Mouse (Mus musculus) urinary bladder, adult 2 months (tissue): ENCODE data around the gene Mcm10. TPM values are rescaled to one million over a fixed set of nuclear protein-coding genes. Genes with fewer than 3 reads are reported as not detected.
A peak's percentile ranks its signal among the peaks of the same experiment; 100 is the strongest.

Experiments used
- DNase-seq: peaks from one replicate; pipeline ENCODE4 v3.0.0; 2022; ENCODE audit warnings: low spot score
- polyA plus RNA-seq: library from polyadenylated mRNA; depleted of rRNA; stranded (reverse); fragments of >200 nt; gene quantifications from 2 replicates; pipeline ENCODE4 v1.2.3, GENCODE M21; 2012; rRNA removed

The Mcm10 gene
- polyA plus RNA-seq = 1.4 and 1.6 TPM in 2 replicates

DNA sequence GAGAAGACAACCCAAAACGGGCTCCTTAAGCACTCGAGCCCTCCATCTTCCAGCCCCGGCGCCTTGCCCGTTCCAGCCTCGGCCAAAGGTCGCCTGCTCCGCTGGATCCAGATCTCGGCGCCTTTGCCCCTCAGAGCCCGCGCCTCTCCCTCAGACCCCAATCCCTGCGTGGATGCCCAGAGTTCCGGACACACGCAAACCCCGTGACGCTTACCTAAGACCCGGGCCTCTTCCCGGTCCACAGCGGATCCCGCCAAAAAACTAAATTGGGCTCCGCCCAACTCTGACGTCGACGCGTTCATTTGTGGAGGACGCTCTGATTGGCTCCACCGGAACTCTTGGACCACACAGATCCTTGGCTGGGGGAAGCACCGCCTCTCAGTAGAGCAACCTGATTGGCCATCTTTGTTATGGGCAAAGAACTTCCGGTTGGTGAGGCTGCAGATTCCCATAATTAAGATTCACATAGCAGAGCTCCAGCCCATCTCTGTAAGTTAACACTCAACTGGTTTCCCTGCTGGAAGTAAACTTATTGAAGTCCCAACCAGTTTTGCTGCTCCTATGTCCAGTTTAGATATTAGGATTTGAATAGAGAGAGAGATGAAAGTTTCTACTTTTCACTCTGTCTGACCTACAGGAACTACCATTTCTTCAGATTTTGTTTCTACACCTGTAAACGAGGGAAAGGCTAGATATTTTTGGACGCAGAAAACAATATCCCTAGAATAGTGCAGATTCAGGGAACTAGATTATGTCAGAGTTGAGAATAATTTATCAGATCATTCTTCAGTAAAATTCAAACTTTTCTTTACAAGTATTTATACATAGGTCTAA is at the start of gene Mcm10:
Gene Mcm10 (minus strand): TSS at position 301 of the 834 bp plus-strand sequence.
- DNase-seq = peak; percentile 67

DNA sequence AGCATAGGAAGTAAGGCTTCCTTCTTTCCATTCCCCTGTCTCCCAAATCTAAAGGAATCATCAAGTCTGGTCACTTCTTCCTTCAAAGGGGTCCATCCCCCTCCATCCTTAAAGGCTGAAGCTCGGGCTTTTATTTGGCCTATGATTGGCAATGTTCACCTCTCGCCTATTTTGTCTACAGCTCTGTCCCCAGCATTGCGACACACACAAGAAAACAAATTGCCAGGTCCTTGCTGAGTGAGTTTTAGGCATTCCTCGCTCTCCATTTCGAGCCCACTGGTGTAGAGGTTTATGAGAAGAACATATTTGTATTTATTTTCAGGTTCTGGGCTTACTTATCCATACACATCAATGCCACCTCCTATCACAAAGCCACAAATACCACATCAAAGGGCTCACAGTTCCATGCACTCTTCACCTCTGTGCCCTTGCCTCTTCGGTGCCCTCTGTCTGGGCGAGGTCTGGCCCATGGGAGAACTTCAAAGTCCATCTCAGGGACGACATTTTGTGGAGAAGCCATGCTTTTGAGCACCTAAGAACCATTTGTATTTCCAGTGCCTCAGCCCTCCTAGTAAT is 48.6 kb upstream of the Mcm10 start:
- DNase-seq = no peak

DNA sequence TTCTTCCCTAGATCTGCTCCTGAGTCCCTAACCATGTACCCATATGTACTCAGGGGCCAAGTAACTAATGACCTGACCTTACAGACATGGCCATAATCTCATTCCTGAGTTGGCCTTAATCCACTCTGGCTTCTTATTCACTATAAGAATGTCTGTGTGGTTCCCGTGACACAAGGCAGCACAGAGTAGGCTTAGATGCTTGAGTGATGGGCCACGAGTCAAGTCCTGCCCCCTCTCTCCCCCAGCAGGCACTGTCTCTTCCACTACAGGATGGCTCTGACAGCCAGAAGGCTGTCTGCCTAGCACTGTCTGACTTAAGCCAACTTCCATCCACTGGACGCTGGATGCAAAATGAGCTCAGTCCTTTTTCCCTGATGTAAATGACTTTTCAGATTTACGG is 47.4 kb upstream of the Mcm10 start:
- no peak for DNase-seq

DNA sequence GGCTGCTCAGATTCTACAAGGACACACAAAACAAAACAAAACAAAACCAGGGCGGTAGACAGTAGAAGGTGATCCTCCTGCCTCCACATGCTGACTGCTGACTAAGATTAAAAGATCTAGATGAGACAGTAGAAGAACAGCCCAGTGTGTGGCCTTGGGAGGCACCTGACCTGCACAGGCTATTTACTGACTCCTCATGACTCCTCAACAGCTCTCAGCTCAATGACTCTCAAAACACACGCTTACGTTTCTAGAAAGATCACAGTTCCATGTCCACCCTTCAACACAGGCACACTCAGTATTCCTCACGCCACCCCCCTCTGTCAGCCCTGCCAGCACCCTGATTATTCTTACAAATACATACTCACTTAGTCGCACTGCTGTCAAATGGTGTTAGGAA is 45.8 kb upstream of the Mcm10 start:
- no peak for DNase-seq

DNA sequence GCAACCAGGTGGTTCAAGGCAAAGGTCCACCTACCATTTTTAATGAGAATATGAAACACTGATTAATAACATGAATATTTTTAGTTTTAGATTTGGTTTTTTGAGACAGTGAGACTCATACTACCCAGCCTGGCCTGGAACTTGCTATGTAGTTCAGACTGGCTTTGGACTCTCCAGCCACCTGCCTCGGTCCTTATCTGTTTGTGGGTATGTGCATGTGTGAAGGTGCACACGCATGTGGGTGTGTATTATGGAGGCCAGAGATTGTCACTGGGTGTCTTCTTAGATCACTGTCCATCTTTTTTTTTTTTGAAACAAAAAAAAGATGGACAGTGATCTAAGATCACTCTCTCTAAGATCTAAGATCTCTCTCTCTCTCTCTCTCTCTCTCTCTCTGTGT is 38.0 kb upstream of the Mcm10 start:
- DNase-seq = no peak

DNA sequence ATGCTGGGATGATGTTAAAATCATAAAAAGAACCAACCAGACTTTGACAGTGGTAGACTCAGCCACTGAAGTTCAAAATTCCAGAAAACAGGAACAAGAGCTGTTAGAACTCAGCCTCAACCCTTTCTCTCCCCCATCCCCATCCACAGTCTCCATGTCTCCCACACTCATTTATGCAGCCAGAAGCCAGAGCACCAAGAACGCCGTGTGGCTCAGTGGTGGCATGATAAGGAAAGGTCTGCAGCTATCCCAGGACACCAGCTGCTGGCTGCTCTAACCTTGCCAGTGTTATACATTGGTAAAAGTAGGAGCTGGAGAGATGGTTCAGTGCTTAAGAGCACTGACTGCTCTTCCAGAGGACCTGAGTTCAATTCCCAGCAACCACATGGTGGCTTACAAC is 34.4 kb upstream of the Mcm10 start:
- no peak for DNase-seq

DNA sequence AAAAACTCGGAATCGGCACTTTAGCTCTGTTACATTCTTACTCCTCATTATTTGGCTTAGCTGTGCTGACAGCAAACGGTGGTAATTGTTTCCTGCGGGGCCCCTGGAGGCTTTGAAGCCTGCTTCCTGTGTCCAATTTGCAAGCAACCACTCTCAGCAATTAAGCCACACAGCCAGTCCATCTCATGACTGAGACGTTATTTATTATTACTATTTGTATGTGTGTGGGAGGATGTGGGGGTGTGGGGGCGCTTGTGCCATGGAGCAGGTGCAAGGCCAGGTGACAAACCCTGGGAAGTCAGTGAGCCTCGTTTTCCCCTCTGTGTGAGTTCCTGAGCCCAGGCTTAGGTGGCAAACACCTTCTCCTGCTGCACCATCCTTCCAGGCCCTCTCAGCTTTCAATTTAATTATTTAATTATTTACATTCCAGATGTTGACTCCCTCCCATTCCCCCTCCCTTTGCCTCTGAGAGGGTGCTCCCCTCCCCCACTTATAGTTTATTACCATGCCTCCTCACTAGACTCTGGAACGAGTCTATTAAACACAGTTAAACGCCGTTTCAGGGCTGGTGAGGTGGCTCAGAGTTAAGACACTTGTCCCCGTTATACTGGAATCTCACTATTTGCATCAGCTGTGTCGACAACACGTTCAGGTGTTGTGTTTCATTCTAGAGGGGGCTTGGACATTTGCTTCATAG is 32.8 kb upstream of the Mcm10 start:
- no peak for DNase-seq

DNA sequence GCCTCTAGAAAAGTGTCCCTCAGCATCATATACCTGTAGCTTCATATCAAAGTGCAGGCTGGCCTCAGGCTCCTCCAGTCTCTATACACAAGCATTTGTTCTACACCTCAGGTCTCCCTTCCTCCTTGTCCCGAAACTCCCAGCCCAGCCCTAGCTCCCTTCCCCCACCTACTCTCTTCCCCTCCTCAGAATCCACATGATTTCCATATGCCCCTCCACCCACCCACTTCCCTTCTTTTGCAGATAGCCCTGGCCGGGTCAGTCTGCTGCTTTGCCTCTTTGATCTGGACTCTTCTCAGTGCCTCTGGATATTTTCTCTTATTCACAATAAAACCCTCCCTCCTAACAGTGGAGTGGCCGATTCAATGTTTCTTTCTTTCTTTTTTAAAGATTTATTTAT is 31.7 kb upstream of the Mcm10 start:
- no peak for DNase-seq

DNA sequence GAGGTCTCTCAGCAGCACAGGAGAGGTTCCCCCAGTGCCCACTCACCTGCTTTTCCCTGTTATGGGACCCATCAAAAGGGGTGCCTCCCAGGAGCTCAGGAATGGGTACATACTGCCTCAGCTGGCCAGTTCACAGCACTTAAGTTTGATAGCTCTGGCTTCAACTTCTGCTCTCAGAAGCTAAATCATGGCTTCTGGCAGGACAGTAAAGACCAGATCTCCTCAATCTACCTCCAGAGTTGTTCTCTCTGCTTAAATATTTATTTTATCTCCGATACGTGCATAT is 30.8 kb upstream of the Mcm10 start:
- DNase-seq = no peak

DNA sequence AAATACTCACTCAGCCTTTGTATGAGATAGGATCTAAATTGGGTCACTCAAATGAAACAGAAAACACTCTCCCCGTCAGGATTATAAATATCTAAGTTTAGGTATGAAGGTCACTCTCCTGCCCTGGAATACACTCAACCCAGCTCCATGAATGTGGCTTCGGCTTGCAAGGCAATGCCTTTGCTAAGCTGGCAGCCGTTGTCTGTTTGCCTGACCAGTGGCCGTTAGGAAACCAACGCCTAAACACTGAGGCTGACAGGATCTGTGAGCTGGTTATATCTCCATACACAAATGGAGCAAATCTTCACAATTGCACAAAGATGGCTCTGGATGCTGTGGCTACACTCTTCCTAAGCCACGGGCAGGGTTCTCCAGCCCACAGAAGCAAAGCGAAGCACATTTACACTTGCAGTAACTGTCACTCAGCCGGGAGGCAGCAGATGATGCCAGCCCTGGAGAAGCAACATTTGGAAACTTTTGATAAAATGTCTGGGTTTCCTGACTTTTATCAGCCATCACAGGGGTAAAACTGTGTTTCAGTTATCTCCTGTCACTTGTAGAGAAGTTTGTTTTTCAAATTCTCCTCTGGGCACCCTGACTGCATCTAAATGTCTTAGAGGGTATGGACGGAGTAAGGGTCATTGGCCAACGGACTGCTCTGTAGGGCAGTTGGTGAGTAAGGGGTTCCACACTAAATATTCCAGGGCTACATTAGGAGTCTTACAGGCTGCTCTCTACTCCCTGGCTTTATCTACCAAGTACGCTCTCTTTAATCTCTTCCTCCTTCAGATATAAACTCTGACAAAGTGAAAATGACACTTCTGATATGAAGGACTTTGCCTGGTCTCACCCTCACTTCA is 30.3 kb upstream of the Mcm10 start:
- no peak for DNase-seq

DNA sequence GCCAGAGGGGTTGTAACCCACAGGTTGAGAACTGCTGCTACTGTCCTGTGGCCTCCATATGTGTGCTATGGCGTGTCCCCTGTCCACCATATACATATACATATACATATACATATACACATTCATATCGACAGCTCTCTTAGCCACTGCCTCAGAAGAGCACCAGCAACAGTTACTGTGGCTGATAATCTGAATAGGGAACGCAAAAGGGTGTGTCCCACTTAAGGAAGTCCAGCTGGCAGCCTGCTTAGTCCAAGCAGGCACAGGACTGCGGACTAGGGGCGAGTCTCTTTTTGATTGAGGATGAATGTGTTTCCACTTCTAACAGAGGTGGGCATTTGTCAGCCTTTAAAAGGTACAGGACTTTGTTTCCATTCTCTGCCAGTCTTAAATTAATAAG is 29.3 kb upstream of the Mcm10 start:
- DNase-seq = no peak

DNA sequence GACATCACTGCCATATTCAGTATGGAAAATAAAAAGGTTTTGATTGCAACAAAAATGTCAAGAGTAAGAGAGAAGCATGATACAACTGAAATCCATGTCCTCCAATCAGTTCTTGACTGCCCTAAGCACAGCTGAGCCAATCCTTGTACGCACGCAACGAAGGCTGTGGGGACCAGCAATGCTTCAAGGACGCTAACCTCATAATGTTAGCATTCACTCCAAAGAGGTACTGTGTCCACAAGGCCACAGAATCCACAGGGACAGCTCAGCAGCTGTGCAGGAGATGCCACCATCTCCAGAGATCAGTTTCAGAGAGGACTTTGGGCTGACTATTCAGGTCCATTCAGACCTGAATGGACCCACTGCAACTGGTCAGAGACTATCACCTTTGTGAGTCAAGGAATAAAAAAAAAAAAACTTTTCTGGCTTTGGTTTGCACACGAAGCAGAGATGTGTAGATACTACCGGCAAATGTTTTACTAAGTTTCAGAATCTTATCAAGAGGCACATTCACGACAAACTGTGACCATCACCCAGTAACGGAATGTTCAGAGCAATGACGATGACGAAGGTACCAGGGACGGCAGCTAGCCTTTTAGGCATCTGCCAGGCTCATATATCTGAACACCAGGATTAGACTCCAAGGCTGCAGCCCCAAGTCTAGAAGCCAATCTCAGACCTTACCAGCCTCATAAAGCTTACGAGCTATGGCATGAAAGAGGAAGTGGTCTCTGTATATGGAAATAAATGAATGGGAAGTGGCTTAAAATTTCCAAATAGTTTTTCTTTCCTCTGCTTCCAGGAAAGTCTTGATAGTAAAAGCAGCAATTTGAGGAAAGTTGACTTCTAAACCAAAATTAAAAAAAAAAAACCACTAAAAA is 27.9 kb upstream of the Mcm10 start:
- no peak for DNase-seq

DNA sequence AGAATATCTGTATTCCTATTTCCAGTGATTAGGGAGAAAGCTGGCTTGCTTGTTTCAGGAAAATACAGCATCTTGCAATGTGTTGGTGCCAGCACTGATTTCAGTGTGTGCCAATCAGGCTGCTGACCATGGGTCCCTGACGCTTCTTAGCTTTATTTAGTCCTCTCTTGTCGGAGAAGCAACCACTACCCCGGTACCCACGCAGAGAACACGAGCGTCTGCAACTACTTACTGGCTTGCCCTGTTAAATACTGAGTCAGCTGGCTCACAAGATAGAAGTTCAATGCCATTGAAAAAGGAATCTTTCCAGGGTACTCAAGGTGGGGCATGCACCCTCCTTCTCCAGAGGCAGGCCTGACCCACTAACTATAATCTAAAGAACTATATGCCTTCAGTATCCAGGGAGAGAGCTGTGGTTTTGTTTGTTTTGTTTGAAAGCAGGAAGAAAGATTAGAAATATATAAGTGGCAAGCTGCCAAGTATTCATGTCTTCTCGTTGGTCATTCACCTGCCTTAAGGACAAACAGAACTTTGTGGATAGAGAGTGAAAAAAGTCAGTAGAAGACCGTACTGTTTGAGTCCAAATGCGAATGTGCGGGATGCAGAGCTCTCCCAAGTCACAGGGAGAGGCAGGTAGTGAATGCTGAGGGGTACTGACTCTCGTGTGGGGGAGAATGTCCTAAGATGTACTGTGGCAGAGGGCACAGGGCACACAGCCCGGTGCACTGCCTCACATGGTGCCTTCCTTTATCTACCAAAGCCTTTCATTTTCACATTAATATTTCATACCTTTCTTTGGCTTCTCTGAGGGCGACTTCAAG is 27.0 kb upstream of the Mcm10 start:
- no peak for DNase-seq

DNA sequence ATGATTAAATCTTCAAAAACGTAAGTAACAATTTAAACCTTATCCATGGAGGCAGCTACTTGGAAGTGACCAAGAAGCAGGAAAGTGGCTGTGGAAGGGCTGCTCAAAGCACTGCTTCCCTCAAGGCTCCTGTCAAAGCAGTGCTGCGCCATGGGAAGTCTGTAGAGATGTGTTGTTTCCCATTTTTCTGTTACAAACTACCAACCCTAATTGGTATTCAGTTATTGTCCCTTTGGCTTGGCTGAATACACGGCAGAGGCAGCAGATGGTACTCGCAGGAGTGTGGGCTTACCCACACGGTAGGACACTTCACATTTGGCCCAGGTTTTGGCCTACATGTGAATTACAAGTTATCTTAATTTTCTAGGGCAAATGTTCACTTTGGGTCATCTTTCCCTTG is 25.7 kb upstream of the Mcm10 start:
- no peak for DNase-seq

DNA sequence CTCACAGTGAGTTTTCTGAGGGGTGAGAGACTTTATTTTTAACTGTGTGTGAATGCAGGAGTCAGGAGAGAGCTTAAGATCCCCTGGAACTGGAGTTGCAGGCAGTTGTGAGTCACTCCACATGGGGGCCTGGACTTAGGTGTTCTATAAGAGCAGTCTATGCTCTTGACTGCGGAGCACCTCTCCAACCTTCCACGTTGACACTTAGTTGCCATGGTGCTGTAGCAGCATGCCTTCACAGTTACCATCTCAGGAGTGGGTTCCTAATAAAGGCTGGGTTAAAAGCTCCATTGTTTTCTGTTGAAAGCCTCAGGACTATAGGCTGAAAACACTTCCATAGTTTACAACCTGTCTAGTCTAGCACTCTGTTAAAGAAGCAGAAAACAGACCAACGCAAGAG is 24.8 kb upstream of the Mcm10 start:
- no peak for DNase-seq

DNA sequence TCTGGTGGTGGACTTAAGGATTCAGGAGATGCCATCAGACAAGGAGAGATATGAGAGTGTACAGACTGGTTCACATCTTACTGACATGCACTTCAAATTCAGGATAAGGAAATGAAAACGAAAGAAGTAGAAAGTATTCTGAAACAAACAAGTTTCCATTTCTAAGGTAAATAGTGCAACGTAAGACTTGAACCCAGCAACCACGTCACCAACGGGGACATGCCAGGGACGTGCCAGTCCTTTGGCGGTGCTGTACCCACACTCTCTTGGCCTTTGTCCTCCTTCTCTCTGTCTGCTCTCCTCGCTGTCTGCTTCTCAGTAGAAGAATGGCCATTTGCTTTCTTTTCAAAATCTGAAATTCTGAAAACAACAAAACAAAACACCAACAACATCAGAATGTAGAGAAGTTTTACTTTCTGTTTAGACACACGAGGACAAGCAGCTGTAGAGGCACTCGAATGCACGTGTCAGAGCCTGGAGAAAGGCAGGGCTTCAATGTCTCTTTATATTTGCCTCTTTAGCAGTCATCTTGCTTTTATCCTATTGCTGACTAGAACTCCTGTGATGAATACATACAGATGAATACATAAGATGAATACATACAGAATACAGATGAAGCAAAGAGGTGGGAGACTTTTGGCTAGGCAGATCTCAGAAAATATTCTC is 24.0 kb upstream of the Mcm10 start:
- DNase-seq = no peak

DNA sequence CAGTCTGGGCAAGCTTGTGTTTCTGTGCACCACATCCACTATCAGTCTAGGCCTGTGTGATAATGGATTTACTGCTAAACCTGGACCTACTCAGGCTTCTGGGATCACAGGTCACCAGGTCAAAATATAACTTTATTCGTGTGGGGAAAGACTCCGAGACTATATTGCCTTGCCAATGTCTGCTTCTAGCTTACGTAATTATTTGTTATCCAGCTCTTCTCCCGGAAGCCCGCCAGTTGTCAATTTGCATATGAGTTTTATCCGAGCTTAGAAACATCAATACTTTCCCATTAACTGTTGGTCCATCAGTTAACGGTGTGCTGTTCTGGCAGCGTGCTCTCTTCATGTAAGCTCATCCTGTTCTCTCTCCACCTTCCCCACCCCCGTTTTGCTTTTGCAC is 22.6 kb upstream of the Mcm10 start:
- DNase-seq = no peak

DNA sequence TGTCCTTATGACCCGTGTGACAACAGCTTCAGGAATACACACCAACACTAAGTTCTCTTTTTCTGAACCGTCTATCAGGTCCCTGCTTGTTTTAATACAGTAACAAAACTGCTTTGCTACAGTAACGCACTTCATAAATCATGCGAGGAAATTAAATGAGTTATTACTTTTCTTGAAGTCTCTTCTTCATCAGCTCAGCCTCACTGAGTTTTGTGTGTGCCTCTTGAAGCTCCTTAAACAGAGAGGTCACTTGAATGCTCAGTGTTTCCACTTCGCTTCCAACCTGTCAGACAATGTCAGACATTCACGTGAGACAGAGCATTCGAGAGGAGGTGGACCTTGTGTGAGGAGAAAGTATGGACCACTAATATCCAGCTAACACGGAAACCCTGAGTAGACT is 22.2 kb upstream of the Mcm10 start:
- no peak for DNase-seq

DNA sequence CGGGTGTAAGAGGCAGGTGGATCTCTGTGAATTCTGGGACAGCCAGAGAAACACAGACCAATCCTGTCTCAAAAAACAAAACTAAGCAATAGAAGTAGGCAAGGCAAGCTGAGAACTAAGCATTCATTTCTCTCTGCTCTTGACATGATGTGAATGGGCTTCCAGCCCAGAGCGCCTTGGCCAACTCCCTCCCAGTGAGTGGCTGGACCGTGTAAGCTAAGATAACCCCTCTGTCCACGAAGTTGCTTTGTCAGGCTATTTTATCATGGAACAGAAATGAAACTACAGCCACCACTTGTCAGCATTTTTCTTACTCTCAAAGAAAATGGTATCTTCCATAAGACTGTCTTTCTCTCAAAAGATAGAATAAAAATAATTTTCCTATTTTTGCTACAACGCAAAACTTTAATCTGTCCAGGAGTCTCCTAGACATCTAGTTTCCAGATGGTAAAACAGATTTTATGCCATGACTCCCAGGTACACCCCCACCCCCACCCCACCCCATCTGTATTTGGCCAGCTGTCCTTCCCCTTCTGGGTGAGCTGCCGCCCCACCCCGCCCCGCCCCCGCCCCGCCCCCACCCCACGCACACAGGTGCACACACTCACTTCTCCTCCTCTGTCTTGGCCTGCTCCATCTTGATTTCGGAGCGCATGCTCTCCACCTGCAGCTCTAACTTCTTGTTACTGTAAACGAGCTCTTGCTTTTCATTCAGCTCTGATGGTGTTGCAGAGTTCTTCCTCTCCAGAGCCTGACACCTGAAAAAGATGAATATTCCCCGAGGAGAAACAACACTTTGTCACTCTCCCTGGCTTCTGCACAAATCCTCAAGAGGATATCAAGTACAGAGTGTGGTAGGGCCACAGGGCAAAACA is 21.2 kb upstream of the Mcm10 start:
- DNase-seq = no peak
